Mouse (Mus musculus) gastrocnemius, postnatal 36 days (tissue): Measurements from ENCODE around the gene Gm17349. TPM values are rescaled to one million over a fixed set of nuclear protein-coding genes. Genes with fewer than 3 reads are reported as not detected.

Experiments
- DNase-seq, 2 experiments: peaks; one replicate each; pipeline ENCODE4 v3.0.0; 2022
- intact Hi-C: fragments of 180-260 bp; cut with DNase I; formaldehyde crosslinking; loops from one replicate; pipeline ENCODE4 v1.15.1; 2025
- total RNA-seq, 2 experiments: library from RNA; stranded (reverse); gene quantifications; 2 replicates each; pipeline ENCODE4 v1.2.3; 2021

Gm17349 gene
- total RNA-seq, 2 experiments from 2014 or later: 1.2 TPM; not detected in 1

GRCm38 (mm10) chr15:99669392-99669791 is 35.9 kb downstream of the Gm17349 start:
- no peak for DNase-seq
- intact Hi-C loops: loop anchor here (1.0 kb wide), 1 partner anchor 73 kb away; no protein-coding TSS in a partner anchor

DNA sequence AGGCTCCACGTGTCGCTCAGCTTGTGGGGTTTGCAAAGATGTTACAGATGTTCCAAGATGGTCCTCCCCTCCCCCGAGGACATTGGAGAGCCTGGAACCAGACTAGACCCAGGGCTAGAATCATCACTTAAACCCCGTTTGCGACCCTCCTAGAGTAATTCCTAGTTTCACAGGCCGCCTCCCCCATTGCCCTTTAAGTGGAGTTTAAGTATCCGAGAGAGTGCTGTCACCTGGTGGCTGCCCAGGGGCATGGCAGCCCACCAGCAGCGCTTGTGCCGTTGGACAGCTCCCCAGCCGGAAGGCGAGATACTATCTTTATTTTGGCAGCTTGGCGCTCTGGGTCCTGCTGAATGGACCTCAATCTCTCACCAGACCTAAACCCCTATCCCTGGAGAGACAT is 36.4 kb downstream of the Gm17349 start:
- intact Hi-C loops: loop anchor here (1.0 kb wide), 1 partner anchor 73 kb away; no protein-coding TSS in a partner anchor

DNA sequence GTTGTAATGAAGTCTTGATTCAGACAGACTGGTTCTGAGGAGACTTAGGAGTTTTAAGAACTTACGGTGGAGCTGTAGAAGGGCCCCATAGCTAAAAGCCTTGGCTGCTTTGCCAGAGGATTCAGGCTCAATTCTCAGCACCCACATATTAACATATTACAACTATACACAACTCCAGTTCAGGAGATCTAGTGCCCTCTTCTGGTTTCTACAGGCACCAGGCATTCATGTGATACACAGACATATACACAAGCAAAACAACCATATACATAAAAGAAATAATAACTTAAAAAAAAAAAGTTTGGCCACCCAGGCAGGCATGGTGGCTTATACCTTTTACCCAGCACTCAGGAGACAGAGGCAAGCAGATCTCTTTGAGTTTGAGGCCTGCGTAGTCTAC is 37.7 kb downstream of the Gm17349 start:
- DNase-seq: no peak
- intact Hi-C loops: no loop called here

More for the DNA sequence above, 36.4 kb downstream of the Gm17349 start:
- DNase-seq: peak; percentile 63

- intact Hi-C loops: no loop called here
- peak; percentile 31 to 34 for DNase-seq
Observed at GRCm38 (mm10) chr15:99664600-99665451, 40.5 kb downstream of the Gm17349 start.

DNA sequence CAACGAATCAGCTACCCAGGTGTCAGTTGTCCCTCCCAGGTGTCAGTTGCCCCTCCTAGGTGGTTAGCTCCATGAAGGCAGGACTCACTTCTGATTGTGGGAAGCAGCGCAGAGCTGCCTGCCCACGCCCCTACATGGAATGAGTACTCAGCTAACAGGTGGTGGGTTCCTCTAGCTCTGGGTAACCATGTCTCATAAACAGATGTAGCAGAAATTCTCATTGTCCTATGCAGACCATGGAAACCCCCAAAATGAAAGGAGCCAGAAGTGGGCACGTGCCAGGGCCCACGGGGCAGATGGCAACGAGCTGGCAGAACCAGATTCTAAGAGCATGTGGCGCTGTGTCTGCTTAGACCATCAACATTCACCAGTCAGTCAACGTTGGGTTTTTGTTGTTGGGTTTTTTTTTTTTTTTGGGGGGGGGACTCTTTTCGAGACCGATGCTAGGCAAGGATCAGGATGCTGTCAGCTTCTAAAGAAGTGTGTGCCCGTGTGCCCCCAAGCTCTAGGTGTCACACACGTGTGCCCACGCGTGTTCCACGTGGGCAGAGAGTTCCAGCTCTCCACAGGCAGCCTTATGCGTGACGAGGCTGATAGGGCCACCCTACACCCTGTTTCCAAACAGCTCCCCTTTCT is 41.2 kb downstream of the Gm17349 start:
- DNase-seq: no peak
- intact Hi-C loops: no loop called here

GRCm38 (mm10) chr15:99662371-99662770 is 42.9 kb downstream of the Gm17349 start:
- no peak for DNase-seq
- intact Hi-C loops: no loop called here

GRCm38 (mm10) chr15:99661121-99661830 is 44.0 kb downstream of the Gm17349 start:
- intact Hi-C loops: no loop called here
- no peak for DNase-seq

DNA sequence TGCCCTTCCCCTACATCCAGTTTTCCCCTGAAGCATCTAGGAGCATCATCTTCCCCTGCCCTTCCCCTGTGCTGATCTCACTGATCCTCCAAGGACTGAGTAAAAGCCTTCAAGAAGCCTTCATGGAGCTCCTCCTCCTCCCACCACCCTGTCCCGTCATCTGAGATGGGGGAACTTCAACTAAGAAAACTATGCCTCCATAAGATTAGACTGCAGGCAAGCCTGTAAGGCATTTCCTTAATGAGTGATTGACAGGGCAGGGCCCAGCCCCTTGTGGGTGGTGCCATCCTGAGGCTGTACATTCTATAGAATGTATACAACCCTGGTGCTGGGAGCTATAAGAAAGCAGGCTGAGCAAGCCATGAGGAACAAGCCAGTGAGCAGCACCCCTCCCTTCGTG is 46.9 kb downstream of the Gm17349 start:
- DNase-seq: no peak
- intact Hi-C loops: no loop called here

DNA sequence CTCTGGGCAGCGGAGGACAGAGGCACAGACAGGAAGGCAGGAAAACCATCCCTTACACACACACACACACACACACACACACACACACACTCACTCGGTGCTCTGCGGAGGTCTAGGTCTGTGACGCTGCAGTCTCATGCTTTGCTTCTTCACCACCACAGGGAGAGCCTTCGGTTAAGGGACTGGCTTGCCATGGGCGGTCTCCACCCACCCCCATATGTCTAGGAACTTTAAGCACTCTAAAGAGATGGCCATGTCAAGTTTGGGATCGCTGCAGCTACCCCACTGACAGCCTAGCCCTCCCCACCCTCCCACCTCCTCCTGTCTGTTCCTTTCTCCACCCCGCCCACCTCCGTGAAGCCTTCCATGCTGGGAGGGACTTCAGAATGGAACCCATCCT is 49.3 kb downstream of the Gm17349 start:
- intact Hi-C loops: no loop called here
- no peak for DNase-seq

- no peak for DNase-seq
- intact Hi-C loops: no loop called here
Observed at GRCm38 (mm10) chr15:99653876-99654275, 51.4 kb downstream of the Gm17349 start.

GRCm38 (mm10) chr15:99653291-99653690 is 52.0 kb downstream of the Gm17349 start:
- intact Hi-C loops: no loop called here
- no peak for DNase-seq

Other genes starting within 250 kb of the Gm17349 start
- gene Nckap5l, start 247.7 kb downstream of the Gm17349 start, total RNA-seq: 1 to 10 TPM; 3.6 to 4.0 TPM
- gene Bcdin3d, start 230.8 kb downstream of the Gm17349 start, total RNA-seq: 1 to 10 TPM; 3.0 to 3.5 TPM
- under 1 TPM; 0.05 to 0.26 TPM for gene Faim2, start 177.3 kb downstream of the Gm17349 start, total RNA-seq
- not detected for gene Aqp2, start 126.4 kb downstream of the Gm17349 start, total RNA-seq
- not detected for gene Aqp5, start 114.7 kb downstream of the Gm17349 start, total RNA-seq
- not detected for gene Aqp6, start 104.1 kb downstream of the Gm17349 start, total RNA-seq
- gene Racgap1, start 53.8 kb downstream of the Gm17349 start, total RNA-seq: 1 to 10 TPM; 1.9 to 2.4 TPM
- under 1 TPM; 0.10 TPM for gene Asic1, start 35.1 kb downstream of the Gm17349 start, total RNA-seq
- 1 to 10 TPM; 5.5 to 6.1 TPM for gene Smarcd1, start 3.4 kb downstream of the Gm17349 start, total RNA-seq
- 100 to 1,000 TPM; 569 to 657 TPM for gene Gpd1, start 12.0 kb upstream of the Gm17349 start, total RNA-seq
- 100 to 1,000 TPM; 151 to 159 TPM for gene Cox14, start 20.1 kb upstream of the Gm17349 start, total RNA-seq
- 1 to 10 TPM; 4.9 to 5.9 TPM for gene Cers5, start 67.4 kb upstream of the Gm17349 start, total RNA-seq
- 10 to 100 TPM in 1 of 2 experiments, 1 to 10 TPM in 1; 9.3 to 10.3 TPM for gene Lima1, start 170.0 kb upstream of the Gm17349 start, total RNA-seq